Mouse (Mus musculus) layer of hippocampus, adult 11-12 months (tissue): Measurements from ENCODE around the gene Sipa1.

Experiments
- DNase-seq: peaks from one replicate; pipeline ENCODE4 v3.0.0; 2022; ENCODE audit warnings: low spot score

Gene Sipa1

DNA sequence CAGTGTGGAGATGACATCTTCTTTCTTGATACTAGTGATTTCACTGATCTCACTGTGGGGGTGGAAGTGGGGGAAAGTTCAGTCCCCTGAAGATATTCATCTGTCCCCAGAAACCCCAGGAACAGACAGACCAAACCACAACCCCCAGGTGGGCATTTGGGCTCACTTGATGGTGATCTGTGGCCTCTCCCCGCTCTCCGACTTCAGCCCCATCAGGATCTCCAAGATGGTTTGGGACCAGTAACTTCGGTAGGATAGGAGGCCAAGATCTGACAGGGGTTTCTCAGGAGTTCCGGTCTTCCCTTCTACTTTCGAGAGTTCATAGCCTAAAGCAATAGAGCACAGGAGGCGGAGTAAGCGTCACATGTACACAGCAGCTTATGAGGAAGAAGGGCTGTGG is 59.8 kb downstream of the Sipa1 start:
- no peak for DNase-seq

DNA sequence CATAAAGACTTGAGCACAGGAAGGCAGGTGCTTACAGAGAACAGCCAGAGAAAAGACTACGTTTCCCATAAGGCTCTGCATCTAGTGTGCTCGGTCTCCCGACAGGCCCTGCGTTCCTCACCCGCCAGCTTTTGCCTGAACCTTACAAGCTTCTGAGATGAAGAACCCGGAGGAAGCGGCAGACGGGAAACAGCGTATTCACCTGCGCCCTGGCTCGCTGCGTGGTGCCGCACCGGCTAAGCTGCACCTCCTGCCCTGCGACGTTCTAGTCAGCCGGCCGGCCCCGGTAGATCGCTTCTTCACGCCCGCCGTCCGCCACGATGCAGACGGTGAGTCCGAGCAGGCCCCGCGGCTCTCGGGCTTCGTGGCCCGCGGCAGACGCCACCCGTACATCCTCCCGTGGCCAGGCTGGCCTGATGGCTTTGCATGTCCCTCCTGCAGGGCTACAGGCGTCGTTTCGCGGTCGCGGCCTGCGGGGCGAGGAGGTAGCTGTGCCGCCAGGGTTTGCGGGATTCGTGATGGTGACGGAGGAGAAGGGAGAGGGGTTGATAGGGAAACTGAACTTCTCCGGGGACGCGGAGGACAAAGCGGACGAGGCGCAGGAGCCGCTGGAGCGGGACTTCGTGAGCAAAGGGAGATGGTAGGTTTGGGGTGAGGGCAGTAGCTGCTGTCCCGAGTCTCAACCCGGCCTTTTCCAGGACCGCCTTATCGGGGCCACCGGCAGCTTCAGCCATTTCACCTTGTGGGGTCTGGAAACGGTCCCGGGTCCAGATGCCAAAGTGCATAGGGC is 61.6 kb downstream of the Sipa1 start, which contains the start of gene Rnaseh2c:
Gene Rnaseh2c (plus strand): TSS at position 122 of the 790 bp plus-strand sequence.
- peak; percentile 82 for DNase-seq
